Mouse (Mus musculus): Measurements from ENCODE around the gene Sik2. TPM values are rescaled to one million over a fixed set of nuclear protein-coding genes. Genes with fewer than 3 reads are reported as not detected.
A peak's percentile ranks its signal among the peaks of the same experiment; 100 is the strongest.

The Sik2 gene
- polyA plus RNA-seq, 1 experiment = 12.5 TPM

GRCm38 (mm10) chr9:50920933-50921895, 87.7 kb downstream of the Sik2 start:
- no peak for DNase-seq (ENCODE audit: low read depth in 1 of 2, low spot score in 2 of 2)
- WGBS = 94% methylated on average over 3 of the region's 3 CpGs
- peaks cover 2% of the 10 kb centered on the region; the same call in 1 of the 2 replicates for H3K36me3 ChIP-seq (ENCODE audit: control insufficient read depth, insufficient read depth, low read length)
- no peak for TF ChIP-seq POLR2A (IDR thresholded peaks at IDR 0.05; ENCODE audit: low read depth, low read length)
- no peak for TF ChIP-seq CTCF (IDR thresholded peaks at IDR 0.05; ENCODE audit: extremely low read depth, insufficient read depth, insufficient read length, insufficient replicate concordance)
- H3K27ac ChIP-seq (ENCODE audit: insufficient read depth, low read length) = no peak overlapping the region
- H3K27me3 ChIP-seq (ENCODE audit: control insufficient read depth, insufficient read depth, low read length) = no peaks in the 10 kb centered on the region
- H3K4me1 ChIP-seq (ENCODE audit: control insufficient read depth, insufficient read depth, insufficient read length) = no peaks in the 10 kb centered on the region
- no peak overlapping the region for H3K4me3 ChIP-seq (ENCODE audit: extremely low read depth, insufficient read depth, insufficient read length)

GRCm38 (mm10) chr9:50919554-50919953, 89.3 kb downstream of the Sik2 start:
- H3K27me3 ChIP-seq (ENCODE audit: control insufficient read depth, insufficient read depth, low read length) = no peaks in the 10 kb centered on the region
- H3K27ac ChIP-seq (ENCODE audit: insufficient read depth, low read length) = no peak overlapping the region
- WGBS = 91% methylated on average over 2 of the region's 2 CpGs
- TF ChIP-seq CTCF (IDR thresholded peaks at IDR 0.05; ENCODE audit: extremely low read depth, insufficient read depth, insufficient read length, insufficient replicate concordance) (no peak), POLR2A (IDR thresholded peaks at IDR 0.05; ENCODE audit: low read depth, low read length) (no peak)
- no peaks in the 10 kb centered on the region for H3K4me1 ChIP-seq (ENCODE audit: control insufficient read depth, insufficient read depth, insufficient read length)
- DNase-seq (ENCODE audit: low read depth in 1 of 2, low spot score in 2 of 2) = no peak
- no peak overlapping the region for H3K4me3 ChIP-seq (ENCODE audit: extremely low read depth, insufficient read depth, insufficient read length)
- peaks cover 3% of the 10 kb centered on the region; the same call in 1 of the 2 replicates for H3K36me3 ChIP-seq (ENCODE audit: control insufficient read depth, insufficient read depth, low read length)

- TF ChIP-seq CTCF (IDR thresholded peaks at IDR 0.05; ENCODE audit: extremely low read depth, insufficient read depth, insufficient read length, insufficient replicate concordance) (no peak), POLR2A (IDR thresholded peaks at IDR 0.05; ENCODE audit: low read depth, low read length) (no peak)
- WGBS = 93% methylated on average over 3 of the region's 3 CpGs
- no peak for DNase-seq (ENCODE audit: low read depth in 1 of 2, low spot score in 2 of 2)
- Histone ChIP-seq H3K4me1 (ENCODE audit: control insufficient read depth, insufficient read depth, insufficient read length) (no peaks in the 10 kb centered on the region), H3K27ac (ENCODE audit: insufficient read depth, low read length) (no peak overlapping the region), H3K36me3 (ENCODE audit: control insufficient read depth, insufficient read depth, low read length) (peaks cover 3% of the 10 kb centered on the region; the same call in 1 of the 2 replicates), H3K4me3 (ENCODE audit: extremely low read depth, insufficient read depth, insufficient read length) (no peak overlapping the region), H3K27me3 (ENCODE audit: control insufficient read depth, insufficient read depth, low read length) (no peaks in the 10 kb centered on the region)
Measured at GRCm38 (mm10) chr9:50918131-50918530, 90.7 kb downstream of the Sik2 start.

- peaks cover 10% of the 10 kb centered on the region for H3K36me3 ChIP-seq (ENCODE audit: control insufficient read depth, insufficient read depth, low read length)
- H3K4me3 ChIP-seq (ENCODE audit: extremely low read depth, insufficient read depth, insufficient read length) = no peak overlapping the region
- no peaks in the 10 kb centered on the region for H3K4me1 ChIP-seq (ENCODE audit: control insufficient read depth, insufficient read depth, insufficient read length)
- no peaks in the 10 kb centered on the region for H3K27me3 ChIP-seq (ENCODE audit: control insufficient read depth, insufficient read depth, low read length)
- H3K27ac ChIP-seq (ENCODE audit: insufficient read depth, low read length) = no peak overlapping the region
- no peak for DNase-seq (ENCODE audit: low read depth in 1 of 2, low spot score in 2 of 2)
- WGBS = 91% methylated on average over 7 of the region's 7 CpGs
- TF ChIP-seq POLR2A (IDR thresholded peaks at IDR 0.05; ENCODE audit: low read depth, low read length) (no peak), CTCF (IDR thresholded peaks at IDR 0.05; ENCODE audit: extremely low read depth, insufficient read depth, insufficient read length, insufficient replicate concordance) (no peak)
Measured at GRCm38 (mm10) chr9:50911861-50912515, 96.9 kb downstream of the Sik2 start.

- no peak overlapping the region for H3K4me3 ChIP-seq (ENCODE audit: extremely low read depth, insufficient read depth, insufficient read length)
- peaks cover 3% of the 10 kb centered on the region; the same call in 1 of the 2 replicates for H3K36me3 ChIP-seq (ENCODE audit: control insufficient read depth, insufficient read depth, low read length)
- WGBS = 33% methylated on average over 3 of the region's 3 CpGs
- no peak overlapping the region for H3K27ac ChIP-seq (ENCODE audit: insufficient read depth, low read length)
- H3K4me1 ChIP-seq (ENCODE audit: control insufficient read depth, insufficient read depth, insufficient read length) = peaks cover 14% of the 10 kb centered on the region
- DNase-seq (ENCODE audit: low read depth in 1 of 2, low spot score in 2 of 2) = peak in 1 of 2 experiments; percentile 25
- H3K27me3 ChIP-seq (ENCODE audit: control insufficient read depth, insufficient read depth, low read length) = no peaks in the 10 kb centered on the region
- TF ChIP-seq CTCF (IDR thresholded peaks at IDR 0.05; ENCODE audit: extremely low read depth, insufficient read depth, insufficient read length, insufficient replicate concordance) (no peak), POLR2A (IDR thresholded peaks at IDR 0.05; ENCODE audit: low read depth, low read length) (no peak)
Measured at GRCm38 (mm10) chr9:50905321-50905720, 103.6 kb downstream of the Sik2 start.

GRCm38 (mm10) chr9:50904196-50904847, 104.6 kb downstream of the Sik2 start:
- DNase-seq (ENCODE audit: low read depth in 1 of 2, low spot score in 2 of 2) = no peak
- TF ChIP-seq POLR2A (IDR thresholded peaks at IDR 0.05; ENCODE audit: low read depth, low read length) = no peak
- no peak for TF ChIP-seq CTCF (IDR thresholded peaks at IDR 0.05; ENCODE audit: extremely low read depth, insufficient read depth, insufficient read length, insufficient replicate concordance)
- Histone ChIP-seq H3K27me3 (ENCODE audit: control insufficient read depth, insufficient read depth, low read length) (no peaks in the 10 kb centered on the region), H3K4me3 (ENCODE audit: extremely low read depth, insufficient read depth, insufficient read length) (no peak overlapping the region), H3K27ac (ENCODE audit: insufficient read depth, low read length) (peak overlapping the region; percentile 49), H3K4me1 (ENCODE audit: control insufficient read depth, insufficient read depth, insufficient read length) (peaks cover 14% of the 10 kb centered on the region), H3K36me3 (ENCODE audit: control insufficient read depth, insufficient read depth, low read length) (peaks cover 3% of the 10 kb centered on the region; the same call in 1 of the 2 replicates)
- 61% methylated on average over 6 of the region's 6 CpGs for WGBS

Data from spleen, adult 2 months (tissue).